Mouse (Mus musculus) urinary bladder, adult 18-20 months (tissue): ENCODE results near the gene Ednra.

Experiments
- DNase-seq, 2 experiments: peaks; one replicate each; pipeline ENCODE4 v3.0.0; 2022; ENCODE audit warnings: low spot score in 2 of 2, mixed read lengths in 2 of 2

Gene Ednra

DNA sequence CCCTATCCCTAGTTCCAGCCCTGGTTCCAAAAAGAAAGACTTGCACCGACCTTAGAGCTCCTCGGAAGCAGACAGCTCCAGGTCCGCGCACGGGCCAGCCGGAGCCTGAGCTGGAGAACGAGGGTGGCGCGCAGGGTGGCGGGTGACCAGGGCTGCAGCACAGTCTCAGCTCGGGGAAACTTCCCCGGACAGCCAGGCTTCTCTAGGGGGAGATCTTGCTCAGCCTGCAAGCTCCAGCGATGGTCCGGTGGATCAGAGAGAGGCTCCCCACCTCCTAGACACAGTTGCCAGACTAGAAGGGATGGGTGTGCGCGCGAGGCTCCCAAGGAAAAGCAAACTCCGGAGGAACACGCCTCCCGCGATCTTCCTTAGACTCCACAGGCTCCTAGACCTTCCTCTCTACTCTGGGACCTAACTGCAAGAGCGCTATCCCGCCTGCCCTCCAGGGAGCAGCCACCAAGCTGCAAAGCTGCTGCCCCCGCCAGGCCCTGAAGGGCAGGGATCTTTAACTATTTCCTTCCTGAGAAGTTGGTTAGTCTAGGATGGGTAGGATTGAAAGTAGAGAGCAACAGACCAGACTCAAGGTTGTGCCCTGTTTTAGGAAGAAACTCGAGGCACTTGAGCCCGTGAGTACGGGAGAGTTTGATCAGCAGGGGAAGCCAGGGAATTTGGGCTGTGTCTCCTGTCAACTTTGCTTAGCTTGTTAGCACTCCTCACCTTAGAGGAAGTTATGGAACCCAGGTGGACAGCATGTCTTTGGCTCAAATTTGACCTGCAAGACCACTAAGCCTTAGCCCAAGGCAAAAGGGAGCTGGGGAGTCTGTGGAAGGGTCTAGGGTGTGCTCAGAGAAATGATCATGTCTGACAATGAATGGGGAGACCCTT, at the start of gene Ednra:
Gene Ednra, minus strand, starts transcription at position 419 of the 885 bp plus-strand sequence.
- DNase-seq = peak; percentile 13 to 17

DNA sequence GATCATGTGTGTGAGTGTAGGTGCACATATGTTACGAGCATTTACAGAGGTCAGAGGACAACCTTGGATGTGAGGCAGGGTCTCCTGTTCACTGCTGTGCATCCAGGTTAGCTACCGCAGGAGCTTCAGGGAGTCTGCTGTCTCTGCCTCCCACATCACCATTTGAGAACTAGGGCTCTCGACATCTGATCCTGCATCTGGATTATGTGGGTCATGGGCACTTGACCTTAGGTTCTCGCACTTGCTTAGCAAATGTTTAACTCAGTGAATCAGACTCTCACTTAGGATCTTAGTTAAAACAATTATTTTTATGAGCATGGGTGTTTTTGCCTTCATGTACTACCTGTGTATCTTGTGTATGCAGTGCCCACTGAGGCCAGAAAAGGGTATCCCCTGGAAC, 49.6 kb upstream of the Ednra start:
- no peak for DNase-seq

DNA sequence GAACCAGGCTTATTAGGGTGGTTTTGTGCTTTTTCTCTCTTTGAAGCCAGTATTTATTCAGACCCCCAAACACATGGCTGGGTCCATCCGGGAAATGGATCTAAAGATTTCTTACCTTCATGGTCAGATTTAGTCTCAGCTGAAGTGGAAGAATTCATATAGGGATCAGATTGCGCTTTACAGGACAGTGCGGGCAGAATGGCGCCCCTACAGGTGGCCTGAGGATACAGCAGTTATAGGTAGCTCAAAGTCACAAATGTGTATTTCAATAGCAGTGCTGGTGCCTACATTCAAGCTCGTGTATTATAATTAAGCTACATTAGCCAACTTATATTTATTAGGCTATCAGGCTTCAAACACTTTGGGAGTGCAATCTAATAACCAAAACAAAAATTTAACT, 49.0 kb upstream of the Ednra start:
- DNase-seq = no peak

DNA sequence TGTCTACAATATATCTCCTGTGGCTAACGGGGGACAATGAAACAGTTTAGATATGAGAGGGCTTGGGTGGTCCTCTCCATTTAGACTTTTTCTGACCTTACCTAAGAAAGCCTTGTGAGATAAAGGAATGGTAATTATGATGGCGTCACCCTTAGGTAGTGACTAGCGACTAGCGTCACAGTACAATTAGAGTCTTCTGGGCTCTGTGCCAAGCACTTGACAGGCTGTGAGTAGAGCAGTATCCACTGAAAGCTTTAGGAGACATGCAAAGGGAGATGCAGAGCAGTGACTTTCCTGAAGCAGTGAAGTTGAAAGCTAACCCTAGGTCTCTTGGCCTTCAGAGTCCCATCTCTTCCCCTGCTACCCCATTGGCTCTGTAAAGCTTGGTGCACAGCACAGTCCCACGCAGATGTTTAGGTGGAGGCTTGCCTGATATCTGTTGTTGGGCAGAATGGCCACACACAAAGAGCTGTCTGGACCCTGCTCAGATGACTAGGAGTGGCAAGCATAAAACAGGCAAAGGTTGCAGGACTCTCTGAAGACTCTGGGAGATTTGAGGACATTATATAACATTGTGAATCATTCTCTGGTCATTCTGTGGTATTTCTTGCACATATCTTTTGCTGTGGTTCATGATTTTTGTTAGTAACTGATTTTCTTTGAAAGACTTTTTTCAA, 48.1 kb upstream of the Ednra start:
- no peak for DNase-seq

DNA sequence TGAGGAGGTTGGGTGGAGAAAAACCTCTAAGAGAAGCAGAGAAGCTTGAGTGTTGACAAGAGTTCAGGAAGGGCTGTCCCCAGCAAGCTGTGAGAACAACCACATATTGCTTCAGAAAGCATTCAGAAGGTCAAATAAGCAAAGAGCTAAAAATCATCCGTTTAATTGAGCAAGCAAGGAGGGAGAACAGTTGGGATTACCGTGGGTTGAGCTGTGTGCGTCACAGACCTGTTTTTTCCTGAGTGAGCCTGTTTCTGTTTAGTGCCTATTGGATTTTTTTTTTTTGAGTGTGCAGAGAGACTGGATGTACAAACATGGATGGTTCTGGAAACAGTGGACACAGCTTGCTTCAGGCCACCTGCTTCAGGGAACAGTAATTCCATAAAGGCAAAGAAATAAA, 46.7 kb upstream of the Ednra start:
- no peak for DNase-seq

DNA sequence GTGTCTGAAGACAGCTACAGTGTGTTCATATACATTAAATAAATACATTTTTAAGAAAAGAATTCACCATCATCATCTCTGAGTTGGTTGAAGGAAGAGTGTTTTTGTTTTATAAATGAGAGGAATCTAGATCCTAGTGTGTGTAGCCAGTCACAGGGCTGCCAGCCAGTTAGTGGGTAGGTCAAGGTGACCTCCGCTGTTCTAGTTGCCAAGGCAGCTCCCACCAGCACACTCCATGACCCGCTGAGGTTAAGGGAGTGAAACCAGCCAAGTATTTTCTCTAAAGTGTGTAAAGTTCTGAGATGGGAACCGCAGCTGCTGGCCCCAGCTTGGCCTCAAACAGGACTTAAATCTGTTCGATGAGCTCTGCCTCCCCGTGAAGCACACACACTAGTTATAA, 44.7 kb upstream of the Ednra start:
- no peak for DNase-seq

DNA sequence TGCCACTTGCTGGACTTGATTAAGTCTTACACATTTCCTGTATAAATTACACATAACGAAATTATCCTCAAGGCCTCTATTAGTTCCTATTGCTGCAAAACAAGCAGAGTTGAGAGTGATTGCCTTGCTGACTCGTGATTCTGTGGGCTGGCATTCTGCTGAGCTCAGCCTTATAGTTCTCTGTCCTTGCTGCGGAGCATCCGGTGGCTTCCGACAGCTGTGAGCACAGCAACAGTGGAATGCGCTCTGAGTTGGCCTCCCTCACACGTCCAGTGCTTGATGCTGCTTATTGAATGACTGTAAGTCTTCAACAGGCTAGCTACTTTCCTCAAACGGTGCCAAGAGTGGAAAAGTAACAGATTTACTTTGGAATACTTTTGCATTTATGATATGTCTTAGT, 40.0 kb upstream of the Ednra start:
- no peak for DNase-seq

- no peak for DNase-seq
These were observed 38.7 kb upstream of the Ednra start for GRCm38 (mm10) chr8:77762967-77763366.

DNA sequence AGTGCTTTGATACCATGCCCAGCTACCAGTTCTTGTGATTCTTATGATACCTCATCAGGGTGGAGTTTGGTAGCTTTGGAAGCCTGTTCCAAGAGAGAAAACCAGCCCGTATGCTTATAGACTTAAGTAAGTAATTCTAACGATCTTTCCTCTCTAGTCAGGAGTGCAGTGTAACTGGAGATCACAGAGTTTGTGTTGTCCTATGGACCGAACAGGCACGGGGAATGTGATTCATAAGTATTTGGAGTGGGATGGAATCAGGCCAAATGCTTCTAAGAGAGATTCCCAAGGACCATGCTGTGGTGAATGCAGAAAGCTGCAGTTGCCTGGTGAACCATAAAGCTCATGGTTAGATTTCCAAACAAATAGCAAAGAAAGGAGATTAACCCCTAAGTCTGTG, 31.2 kb upstream of the Ednra start:
- no peak for DNase-seq

DNA sequence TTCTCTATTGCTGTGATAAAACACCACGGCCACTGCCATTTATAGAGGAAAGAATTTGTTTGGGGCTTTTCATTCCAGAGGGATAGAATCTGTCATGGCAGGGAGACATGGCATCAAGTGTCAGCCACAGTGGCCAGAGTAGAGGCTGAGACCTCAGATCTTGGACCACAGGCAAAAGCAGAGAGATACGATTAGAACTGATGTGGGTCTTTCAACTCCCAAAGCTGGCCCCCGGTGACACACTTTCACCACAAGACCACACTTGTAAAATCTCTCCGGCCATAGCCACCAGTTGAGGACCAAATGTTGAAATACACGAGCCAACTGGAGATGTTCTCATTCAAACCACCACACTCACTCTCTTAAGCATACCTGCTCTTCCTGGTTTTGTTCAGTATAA, 29.5 kb upstream of the Ednra start:
- no peak for DNase-seq

GRCm38 (mm10) chr8:77752041-77752440, 27.8 kb upstream of the Ednra start:
- no peak for DNase-seq

GRCm38 (mm10) chr8:77750407-77750806, 26.1 kb upstream of the Ednra start:
- no peak for DNase-seq

DNA sequence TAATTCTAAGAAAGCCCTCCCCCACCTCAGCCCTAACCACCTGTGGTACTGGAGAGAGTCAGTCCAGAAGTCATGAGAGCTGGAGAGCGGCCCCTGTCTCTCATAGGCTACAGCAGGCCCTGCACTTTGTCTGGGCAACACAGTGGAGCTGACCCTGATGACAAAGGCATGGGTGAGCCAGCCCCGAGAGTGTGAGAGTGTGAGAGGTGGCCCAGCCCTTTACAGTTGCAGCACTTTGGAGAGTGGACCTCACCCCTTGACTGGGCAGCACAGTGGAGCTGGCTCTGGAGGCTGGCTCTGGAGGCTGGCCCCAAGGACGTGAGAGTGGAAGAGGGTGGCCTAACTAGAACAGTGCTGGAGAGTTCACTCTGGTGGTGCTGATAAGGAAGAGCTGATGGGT, 20.2 kb upstream of the Ednra start:
- DNase-seq = no peak

DNA sequence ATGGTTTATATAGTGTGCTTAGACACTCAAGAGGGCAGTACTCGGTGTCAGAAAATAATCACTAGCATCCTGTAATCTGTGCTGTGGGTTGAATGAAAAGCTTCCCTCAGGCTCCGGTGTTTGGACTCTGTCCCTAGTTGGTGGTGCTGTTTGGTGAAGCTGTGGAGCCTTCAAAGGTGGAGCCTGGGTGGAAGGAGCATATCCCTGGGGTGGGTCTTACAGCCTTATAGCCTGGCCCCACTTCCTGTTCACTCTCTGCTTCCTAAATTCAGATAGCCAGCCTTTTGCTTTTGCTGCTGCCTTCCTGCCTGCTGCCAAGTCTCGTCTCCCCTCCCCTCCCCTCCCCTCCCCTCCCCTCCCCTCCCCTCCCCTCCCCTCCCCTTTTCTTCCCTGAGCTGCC, 18.1 kb upstream of the Ednra start:
- DNase-seq = no peak

- no peak for DNase-seq
These were observed 16.9 kb upstream of the Ednra start for GRCm38 (mm10) chr8:77741050-77741777.

DNA sequence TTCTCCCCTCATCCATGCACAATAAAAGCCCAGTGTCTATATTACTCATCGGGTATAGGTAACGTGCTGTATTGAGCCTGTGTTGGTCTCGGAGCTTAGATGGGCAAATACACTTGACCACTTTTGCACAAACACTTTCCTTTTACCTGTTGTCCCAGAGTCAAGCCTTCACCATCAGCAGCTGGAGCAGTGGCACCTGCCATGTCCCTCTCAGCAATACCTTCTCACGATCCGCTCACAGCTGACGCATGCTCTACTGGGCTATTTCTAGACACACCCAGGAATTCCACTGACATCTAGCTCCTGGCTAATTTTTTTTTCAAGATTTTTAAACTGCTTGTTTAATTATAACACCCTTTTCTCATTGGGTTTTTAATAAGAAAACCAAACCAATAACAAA, 14.2 kb upstream of the Ednra start:
- DNase-seq = no peak

DNA sequence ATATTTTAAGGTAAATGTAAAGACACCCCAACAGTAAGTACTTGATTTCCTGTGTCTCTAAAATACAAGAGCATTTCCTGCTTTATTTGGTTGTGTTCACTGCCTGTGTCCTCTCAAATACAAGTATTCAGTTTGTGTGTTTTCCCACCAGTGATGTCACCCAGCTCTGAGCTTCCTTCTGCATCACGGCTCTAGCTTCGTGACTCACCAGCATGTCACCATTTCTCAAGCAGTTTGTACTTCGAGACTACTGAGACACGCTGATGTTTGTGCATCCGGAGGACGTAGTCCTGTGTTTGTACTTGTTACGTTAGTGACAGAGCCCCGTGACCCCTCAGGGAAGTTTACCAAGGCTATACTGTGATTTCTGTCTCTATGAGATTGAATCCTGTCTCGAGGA, 13.1 kb upstream of the Ednra start:
- no peak for DNase-seq

DNA sequence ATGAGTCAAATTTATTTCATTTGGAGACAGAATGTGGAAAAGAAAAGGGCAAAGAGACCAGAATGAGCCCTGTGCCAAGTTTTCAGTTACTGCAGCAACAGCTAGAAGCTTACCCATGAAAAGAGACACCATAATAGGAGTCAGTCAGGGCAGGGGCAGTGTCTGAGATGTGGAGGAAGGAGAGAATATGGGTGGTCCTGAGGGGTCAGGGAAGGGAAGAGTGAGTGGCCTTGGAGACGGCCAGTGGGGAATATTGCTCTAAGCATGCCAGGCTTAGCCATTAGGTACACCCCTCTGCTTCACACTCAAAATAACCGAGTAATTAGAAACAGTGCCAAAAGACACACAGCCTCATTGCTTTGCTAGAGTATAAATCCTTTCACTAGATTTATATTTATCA, 9.5 kb upstream of the Ednra start:
- DNase-seq = no peak

- no peak for DNase-seq
These were observed 8.7 kb upstream of the Ednra start for GRCm38 (mm10) chr8:77732964-77733363.

- no peak for DNase-seq
These were observed 1.1 kb upstream of the Ednra start for GRCm38 (mm10) chr8:77725406-77725805.

GRCm38 (mm10) chr8:77723534-77724045, 674 bp downstream of the Ednra start:
- peak in 1 of 2 experiments; percentile 1 for DNase-seq

DNA sequence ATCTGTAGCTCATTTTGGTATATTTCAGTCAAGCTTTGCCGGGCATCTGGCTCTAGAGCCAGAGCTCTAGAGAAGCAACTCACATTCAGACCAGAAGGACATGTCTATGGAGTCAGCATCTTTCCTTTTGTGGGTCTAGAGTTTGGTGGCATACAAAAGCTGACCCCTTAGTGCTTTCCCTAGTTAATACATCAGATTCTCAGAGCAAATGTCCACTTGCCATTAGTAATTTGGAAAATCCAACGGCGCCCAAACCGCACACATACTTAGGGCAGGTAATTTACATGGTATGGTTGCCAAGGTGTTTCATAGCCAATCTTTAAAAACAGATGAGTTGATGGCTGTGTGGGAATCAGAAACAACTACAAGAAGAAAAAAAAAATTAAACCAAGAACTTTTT, 1.2 kb downstream of the Ednra start:
- DNase-seq = no peak
